Mouse (Mus musculus) v-Abl transformed pro-B cells (cell line): ENCODE data around the gene Cdrt4.

ENCODE experiments used
- in situ Hi-C, 2 experiments: fragments of 400-800 bp; cut with MboI; formaldehyde crosslinking; loops; one replicate each; pipeline ENCODE4 v1.15.1; 2025; ENCODE audit not compliant: unreplicated experiment in 2 of 2

Gene Cdrt4

GRCm38 (mm10) chr11:62937986-62938385 lies 13.0 kb upstream of the Cdrt4 start:
- in situ Hi-C loops: no loop called here

GRCm38 (mm10) chr11:62938921-62939320 lies 12.1 kb upstream of the Cdrt4 start:
- in situ Hi-C loops: no loop called here

GRCm38 (mm10) chr11:62940176-62940575 lies 10.8 kb upstream of the Cdrt4 start:
- in situ Hi-C loops: no loop called here

GRCm38 (mm10) chr11:62943538-62943937 lies 7.5 kb upstream of the Cdrt4 start:
- in situ Hi-C loops: no loop called here

- in situ Hi-C loops: no loop called here
Observed at GRCm38 (mm10) chr11:62945514-62945913, 5.5 kb upstream of the Cdrt4 start.

GRCm38 (mm10) chr11:62949548-62949947 lies 1.4 kb upstream of the Cdrt4 start:
- in situ Hi-C loops: no loop called here

GRCm38 (mm10) chr11:62954766-62955165 lies 3.8 kb downstream of the Cdrt4 start:
- in situ Hi-C loops: no loop called here

- in situ Hi-C loops: no loop called here
Observed at GRCm38 (mm10) chr11:62955186-62955585, 4.2 kb downstream of the Cdrt4 start.

GRCm38 (mm10) chr11:62955776-62956175 lies 4.8 kb downstream of the Cdrt4 start:
- in situ Hi-C loops: no loop called here

- in situ Hi-C loops: no loop called here
Observed at GRCm38 (mm10) chr11:62957626-62958180, 6.7 kb downstream of the Cdrt4 start.

GRCm38 (mm10) chr11:62963292-62963691 lies 12.3 kb downstream of the Cdrt4 start:
- in situ Hi-C loops: no loop called here

GRCm38 (mm10) chr11:62966424-62966764 lies 15.4 kb downstream of the Cdrt4 start:
- in situ Hi-C loops: no loop called here

GRCm38 (mm10) chr11:62966765-62967633 lies 16.0 kb downstream of the Cdrt4 start:
- in situ Hi-C loops: no loop called here

GRCm38 (mm10) chr11:62977176-62977575 lies 26.2 kb downstream of the Cdrt4 start:
- in situ Hi-C loops: no loop called here

GRCm38 (mm10) chr11:62978886-62979285 lies 27.9 kb downstream of the Cdrt4 start:
- in situ Hi-C loops: no loop called here

GRCm38 (mm10) chr11:62981729-62982128 lies 30.7 kb downstream of the Cdrt4 start:
- in situ Hi-C loops: no loop called here

GRCm38 (mm10) chr11:62983793-62984192 lies 32.8 kb downstream of the Cdrt4 start:
- in situ Hi-C loops: no loop called here

GRCm38 (mm10) chr11:62984365-62984764 lies 33.4 kb downstream of the Cdrt4 start:
- in situ Hi-C loops: no loop called here

GRCm38 (mm10) chr11:62985075-62985474 lies 34.1 kb downstream of the Cdrt4 start:
- in situ Hi-C loops: no loop called here

- in situ Hi-C loops: no loop called here
Observed at GRCm38 (mm10) chr11:62986578-62986977, 35.6 kb downstream of the Cdrt4 start.

GRCm38 (mm10) chr11:62990150-62990685 lies 39.2 kb downstream of the Cdrt4 start:
- in situ Hi-C loops: no loop called here

- in situ Hi-C loops: no loop called here
Observed at GRCm38 (mm10) chr11:62990811-62991210, 39.8 kb downstream of the Cdrt4 start.
